Mouse (Mus musculus) ES-Bruce4 (cell line): Measurements from ENCODE around the gene Epha6. TPM values are rescaled to one million over a fixed set of nuclear protein-coding genes. Genes with fewer than 3 reads are reported as not detected.

Source experiments
- H3K27ac ChIP-seq: 2 replicates; pipeline ENCODE4 v1.5.1; 2012; ENCODE audit warnings: low read length, inconsistent platforms; ENCODE audit not compliant: insufficient read depth
- H3K27me3 ChIP-seq: 2 replicates; pipeline ENCODE4 v1.6.1; 2012; ENCODE audit warnings: mild to moderate bottlenecking, low read length, inconsistent platforms; ENCODE audit not compliant: control insufficient read depth, poor library complexity, insufficient read depth, severe bottlenecking
- H3K36me3 ChIP-seq: 2 replicates; pipeline ENCODE4 v1.6.1; 2012; ENCODE audit warnings: inconsistent platforms, mild to moderate bottlenecking, low read length, moderate library complexity; ENCODE audit not compliant: control insufficient read depth, poor library complexity, insufficient read depth, severe bottlenecking
- H3K4me1 ChIP-seq: one replicate; pipeline ENCODE4 v1.8.1; 2011; ENCODE audit warnings: low read length; ENCODE audit not compliant: control insufficient read depth, insufficient read depth
- H3K4me3 ChIP-seq: 2 replicates; pipeline ENCODE4 v1.5.1; 2011; ENCODE audit warnings: low read depth, mild to moderate bottlenecking, low read length
- H3K9ac ChIP-seq: 2 replicates; pipeline ENCODE4 v1.6.1; 2012; ENCODE audit warnings: low read depth, mild to moderate bottlenecking, inconsistent platforms; ENCODE audit not compliant: poor library complexity, severe bottlenecking
- H3K9me3 ChIP-seq: replicated peaks from 2 replicates; pipeline ENCODE4 v1.6.1; 2012; ENCODE audit warnings: mild to moderate bottlenecking, low read length, inconsistent platforms; ENCODE audit not compliant: control insufficient read depth, poor library complexity, insufficient read depth, severe bottlenecking
- CTCF ChIP-seq: IDR thresholded peaks from one replicate; pipeline ENCODE4 v1.8.1; 2011; ENCODE audit warnings: low read depth, low read length
- EP300 ChIP-seq: IDR thresholded peaks from 2 replicates; pipeline ENCODE4 v1.6.1; 2011; ENCODE audit warnings: low read depth, low read length; ENCODE audit not compliant: insufficient read depth
- POLR2A ChIP-seq: IDR thresholded peaks from one replicate; pipeline ENCODE4 v1.8.1; 2011; ENCODE audit warnings: low read length; ENCODE audit not compliant: insufficient read depth
- polyA plus RNA-seq: library from polyadenylated mRNA; stranded (reverse); fragments of >200 nt; gene quantifications from 2 replicates; pipeline ENCODE4 v1.2.4, GENCODE M21; 2011; ENCODE audit warnings: low read depth; ENCODE audit not compliant: missing spikeins, insufficient read depth, insufficient read length

Epha6 gene
- polyA plus RNA-seq, 1 experiment: not detected

GRCm38 (mm10) chr16:60392961-60393360 lies 212.4 kb downstream of the Epha6 start:
- H3K4me3 ChIP-seq: no peak overlapping the region
- no peaks in the 10 kb centered on the region for H3K4me1 ChIP-seq
- no peak overlapping the region for H3K9ac ChIP-seq
- H3K27me3 ChIP-seq: no peaks in the 10 kb centered on the region
- H3K9me3 ChIP-seq: no peaks in the 10 kb centered on the region
- H3K36me3 ChIP-seq: no peaks in the 10 kb centered on the region
- no peak overlapping the region for H3K27ac ChIP-seq
- TF ChIP-seq POLR2A: no peak
- TF ChIP-seq EP300: no peak
- TF ChIP-seq CTCF: no peak

- TF ChIP-seq POLR2A (no peak), EP300 (no peak), CTCF (no peak)
- no peak overlapping the region for H3K27ac ChIP-seq
- H3K9ac ChIP-seq: no peak overlapping the region
- no peak overlapping the region for H3K4me3 ChIP-seq
- H3K36me3 ChIP-seq: no peaks in the 10 kb centered on the region
- H3K4me1 ChIP-seq: no peaks in the 10 kb centered on the region
- H3K27me3 ChIP-seq: no peaks in the 10 kb centered on the region
- H3K9me3 ChIP-seq: no peaks in the 10 kb centered on the region
These were observed 230.2 kb downstream of the Epha6 start for GRCm38 (mm10) chr16:60375147-60375546.

- H3K9ac ChIP-seq: no peak overlapping the region
- no peaks in the 10 kb centered on the region for H3K27me3 ChIP-seq
- H3K27ac ChIP-seq: no peak overlapping the region
- H3K36me3 ChIP-seq: no peaks in the 10 kb centered on the region
- H3K4me1 ChIP-seq: no peaks in the 10 kb centered on the region
- TF ChIP-seq EP300 (no peak), CTCF (no peak), POLR2A (no peak)
- no peak overlapping the region for H3K4me3 ChIP-seq
- H3K9me3 ChIP-seq: no peaks in the 10 kb centered on the region
These were observed 321.4 kb downstream of the Epha6 start for GRCm38 (mm10) chr16:60283963-60284362.

- Histone ChIP-seq H3K9ac (no peak overlapping the region), H3K27me3 (no peaks in the 10 kb centered on the region), H3K9me3 (no peaks in the 10 kb centered on the region), H3K27ac (no peak overlapping the region), H3K4me3 (no peak overlapping the region), H3K36me3 (no peaks in the 10 kb centered on the region), H3K4me1 (no peaks in the 10 kb centered on the region)
- TF ChIP-seq EP300 (no peak), POLR2A (no peak), CTCF (no peak)
These were observed 331.2 kb downstream of the Epha6 start for GRCm38 (mm10) chr16:60274109-60274508.

- H3K27me3 ChIP-seq: no peaks in the 10 kb centered on the region
- H3K27ac ChIP-seq: no peak overlapping the region
- no peak overlapping the region for H3K9ac ChIP-seq
- H3K36me3 ChIP-seq: no peaks in the 10 kb centered on the region
- TF ChIP-seq EP300: no peak
- no peak for TF ChIP-seq CTCF
- no peak for TF ChIP-seq POLR2A
- H3K9me3 ChIP-seq: no peaks in the 10 kb centered on the region
- H3K4me3 ChIP-seq: no peak overlapping the region
- H3K4me1 ChIP-seq: no peaks in the 10 kb centered on the region
These were observed 338.7 kb downstream of the Epha6 start for GRCm38 (mm10) chr16:60266367-60267351.

- Histone ChIP-seq H3K27me3 (no peaks in the 10 kb centered on the region), H3K9ac (no peak overlapping the region), H3K27ac (no peak overlapping the region), H3K36me3 (no peaks in the 10 kb centered on the region), H3K4me1 (no peaks in the 10 kb centered on the region), H3K4me3 (no peak overlapping the region), H3K9me3 (no peaks in the 10 kb centered on the region)
- no peak for TF ChIP-seq CTCF
These were observed 340.4 kb downstream of the Epha6 start for GRCm38 (mm10) chr16:60264719-60265508.
